Mouse (Mus musculus) heart, embryonic 15.5 days (tissue): ENCODE measurements around the gene Ahnak2. TPM values are rescaled to one million over a fixed set of nuclear protein-coding genes. Genes with fewer than 3 reads are reported as not detected.

ENCODE experiments used
- ATAC-seq: fragments of 200-750 bp; cut with Nextera tagmentation; replicated peaks from 2 replicates; pipeline ENCODE4 v1.8.0; 2017; ENCODE audit warnings: low read depth, moderate TSS enrichment; ENCODE audit not compliant: insufficient number of reproducible peaks, insufficient read depth, low FRiP score
- H3K27ac ChIP-seq: fragments of 300-500 bp; sonication (generic); 2 replicates; pipeline ENCODE4 v1.5.1; 2015; ENCODE audit warnings: mild to moderate bottlenecking, inconsistent platforms
- H3K27me3 ChIP-seq: fragments of 300-500 bp; sonication (generic); 2 replicates; pipeline ENCODE4 v1.6.1; 2015; ENCODE audit warnings: inconsistent platforms
- H3K36me3 ChIP-seq: fragments of 300-500 bp; sonication (generic); 2 replicates; pipeline ENCODE4 v1.6.1; 2015; ENCODE audit warnings: mild to moderate bottlenecking, inconsistent platforms
- H3K4me1 ChIP-seq: fragments of 300-500 bp; sonication (generic); replicated peaks from 2 replicates; pipeline ENCODE4 v1.6.1; 2015; ENCODE audit warnings: inconsistent platforms
- H3K4me2 ChIP-seq: fragments of 300-500 bp; sonication (generic); 2 replicates; pipeline ENCODE4 v1.6.1; 2015; ENCODE audit warnings: inconsistent platforms, mild to moderate bottlenecking, moderate library complexity
- H3K4me3 ChIP-seq: fragments of 300-500 bp; sonication (generic); 2 replicates; pipeline ENCODE4 v1.5.1; 2015; ENCODE audit warnings: mild to moderate bottlenecking, inconsistent platforms
- H3K9ac ChIP-seq: fragments of 300-500 bp; sonication (generic); 2 replicates; pipeline ENCODE4 v1.6.1; 2015; ENCODE audit warnings: mild to moderate bottlenecking, inconsistent platforms
- H3K9me3 ChIP-seq: fragments of 300-500 bp; sonication (generic); replicated peaks from 2 replicates; pipeline ENCODE4 v1.6.1; 2016; ENCODE audit warnings: inconsistent platforms
- WGBS: fragments of 180-500 bp; shearing (Covaris S2); methylation state at CpG from one replicate; pipeline ENCODE4 v1.1.7; 2015; ENCODE audit warnings: mixed read lengths; 5-methylcytosine and 5-hydroxymethylcytosine counted together
- polyA plus RNA-seq: library from polyadenylated mRNA; unstranded; fragments of >200 nt; fragmentation: Nextera tagmentation; extraction: Ambion mirVana; gene quantifications from 2 replicates; pipeline ENCODE4 v1.2.1, GENCODE M21; 2015

Gene Ahnak2
- polyA plus RNA-seq, 1 experiment from 2014 or later = 2.1 TPM

DNA sequence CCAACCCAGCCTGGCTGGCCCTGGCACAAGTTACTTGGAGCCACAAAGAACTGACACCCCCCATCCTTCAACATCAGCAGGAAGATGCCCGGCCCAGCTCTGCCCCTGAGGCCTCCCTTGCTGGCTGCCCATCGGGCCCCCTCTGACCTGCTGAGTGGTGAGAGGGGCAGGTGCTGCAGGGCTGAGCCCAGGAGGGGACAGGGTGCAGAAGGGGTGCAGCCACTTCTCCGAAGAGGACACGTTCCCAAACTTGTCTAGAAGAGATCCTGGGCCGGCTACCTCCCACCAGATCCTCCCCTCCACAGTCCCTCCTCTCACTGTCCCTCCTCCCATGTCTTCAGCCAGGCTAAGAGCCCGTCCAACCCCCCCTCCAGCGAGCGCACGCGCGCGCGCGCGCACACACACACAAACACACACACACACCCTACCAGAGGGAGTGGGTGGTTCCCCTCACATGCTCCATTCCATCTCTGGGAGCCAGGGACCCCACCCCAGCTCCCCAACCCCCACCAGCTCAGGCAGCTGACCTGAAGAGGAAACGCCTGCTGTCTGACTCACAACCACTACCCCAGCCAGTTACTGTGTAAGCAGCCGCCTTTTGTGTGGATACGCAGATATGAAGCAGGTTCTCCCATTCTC lies 6.9 kb downstream of the Ahnak2 start:
- H3K4me1 ChIP-seq = peaks cover 66% of the 10 kb centered on the region
- H3K27ac ChIP-seq = peak overlapping the region; percentile 84
- 45% methylated on average over 18 of the region's 18 CpGs for WGBS
- H3K9me3 ChIP-seq = no peaks in the 10 kb centered on the region
- peaks cover 8% of the 10 kb centered on the region for H3K27me3 ChIP-seq
- H3K36me3 ChIP-seq = no peaks in the 10 kb centered on the region
- 0 out of 2 replicates have a peak overlapping the region, but pooled peaks have one; percentile 1 for H3K4me3 ChIP-seq
- ATAC-seq = peak; percentile 50
- no peak overlapping the region for H3K9ac ChIP-seq
- H3K4me2 ChIP-seq = peak overlapping the region; percentile 31

DNA sequence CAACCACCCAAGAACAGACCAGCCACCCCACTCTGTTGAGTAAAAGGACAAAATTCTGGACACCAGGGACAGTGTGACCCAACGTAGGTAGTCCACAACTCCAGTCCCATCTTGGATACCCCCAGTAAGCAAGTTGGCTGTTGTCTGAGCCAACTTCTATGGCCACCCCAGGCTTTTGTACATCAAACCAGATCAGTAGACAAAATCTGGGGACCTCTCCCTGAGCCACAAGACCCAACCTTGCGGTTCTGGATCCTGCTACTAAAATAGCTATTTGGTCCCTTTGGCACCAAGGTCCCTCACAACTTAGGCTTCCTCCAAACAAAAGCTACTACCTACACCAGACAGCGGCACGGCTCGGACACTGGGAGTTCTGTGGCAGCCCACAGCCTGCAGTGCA lies 7.5 kb downstream of the Ahnak2 start:
- no peak overlapping the region for H3K9ac ChIP-seq
- H3K4me2 ChIP-seq = peak overlapping the region; percentile 31
- peak overlapping the region; percentile 84 for H3K27ac ChIP-seq
- no peaks in the 10 kb centered on the region for H3K9me3 ChIP-seq
- WGBS = 85% methylated on average over 5 of the region's 5 CpGs
- 0 out of 2 replicates have a peak overlapping the region, but pooled peaks have one; percentile 1 for H3K4me3 ChIP-seq
- H3K36me3 ChIP-seq = no peaks in the 10 kb centered on the region
- H3K27me3 ChIP-seq = peaks cover 7% of the 10 kb centered on the region; the same call in 1 of the 2 replicates
- ATAC-seq = no peak
- peaks cover 61% of the 10 kb centered on the region for H3K4me1 ChIP-seq

DNA sequence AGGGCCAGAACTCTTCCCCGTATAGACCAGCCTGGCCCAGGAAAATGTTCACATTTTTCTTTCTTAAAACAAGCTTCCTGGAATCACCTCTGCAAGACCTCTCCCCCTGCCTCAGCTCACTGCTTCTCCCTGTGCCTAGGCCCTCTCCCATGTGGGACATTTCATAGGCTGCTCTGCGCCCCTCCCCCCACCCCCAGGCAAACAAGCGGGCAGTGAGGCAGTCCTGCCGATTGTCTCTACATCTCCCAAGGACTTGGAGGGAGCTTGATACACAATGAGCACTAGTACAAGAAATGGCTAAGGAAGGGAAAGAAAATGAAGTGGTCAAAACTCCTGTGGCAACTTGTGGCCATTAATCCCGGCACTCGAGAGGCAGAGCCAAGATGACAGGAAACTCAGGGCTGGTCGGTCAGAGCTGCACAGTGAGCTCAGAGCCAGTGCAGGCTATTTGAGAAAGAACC lies 8.1 kb downstream of the Ahnak2 start:
- no peak overlapping the region for H3K9ac ChIP-seq
- no peak overlapping the region for H3K4me3 ChIP-seq
- H3K36me3 ChIP-seq = no peaks in the 10 kb centered on the region
- no peak for ATAC-seq
- 18% methylated on average over 7 of the region's 7 CpGs for WGBS
- H3K4me1 ChIP-seq = peaks cover 61% of the 10 kb centered on the region
- H3K4me2 ChIP-seq = peak overlapping the region; percentile 46
- H3K9me3 ChIP-seq = no peaks in the 10 kb centered on the region
- peak overlapping the region; percentile 84 for H3K27ac ChIP-seq
- H3K27me3 ChIP-seq = peaks cover 7% of the 10 kb centered on the region; the same call in 1 of the 2 replicates

DNA sequence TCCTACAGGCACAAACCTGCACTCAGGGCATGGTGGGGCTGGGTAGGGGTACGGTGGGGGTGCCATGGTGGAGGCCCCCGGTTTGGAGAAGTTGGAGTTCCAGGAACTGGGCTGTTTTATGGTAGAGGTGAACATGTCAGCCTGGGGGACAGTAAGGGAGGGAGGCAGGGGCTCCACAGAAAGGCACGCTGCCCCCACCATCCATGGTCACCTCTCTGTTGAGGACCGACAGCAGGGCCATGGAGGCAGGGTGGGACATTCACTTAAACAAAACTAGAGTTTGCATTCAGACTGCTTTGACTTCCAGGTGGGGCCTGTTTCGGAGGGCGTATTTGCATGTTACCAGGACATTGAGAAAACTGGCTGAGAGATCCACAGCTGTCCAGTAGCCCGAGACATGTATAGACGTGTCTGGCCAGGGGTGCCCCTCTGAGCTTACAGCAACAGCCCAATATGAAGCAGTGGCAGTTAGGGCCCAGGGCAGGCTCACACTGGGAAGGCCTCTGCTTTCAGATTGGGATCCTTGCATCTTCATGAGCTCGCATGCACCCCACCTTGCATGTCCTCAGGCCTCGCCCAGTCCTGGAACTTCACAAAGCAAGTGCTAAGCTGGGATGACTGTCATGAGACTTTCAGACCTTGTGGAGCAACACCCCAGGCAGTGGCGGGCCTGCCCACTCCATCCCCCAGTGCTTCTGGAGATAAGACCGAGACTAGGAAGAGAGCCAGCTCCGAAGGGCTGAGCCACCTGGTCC lies 8.7 kb downstream of the Ahnak2 start:
- Histone ChIP-seq H3K36me3 (no peaks in the 10 kb centered on the region), H3K4me3 (no peak overlapping the region), H3K4me2 (peak overlapping the region; percentile 46), H3K27me3 (peaks cover 4% of the 10 kb centered on the region; the same call in 1 of the 2 replicates), H3K9ac (no peak overlapping the region; the same call in 1 of the 2 replicates), H3K4me1 (peaks cover 57% of the 10 kb centered on the region), H3K27ac (peak overlapping the region; percentile 84), H3K9me3 (no peaks in the 10 kb centered on the region)
- ATAC-seq = peak; percentile 83
- WGBS = 55% methylated on average over 13 of the region's 13 CpGs

DNA sequence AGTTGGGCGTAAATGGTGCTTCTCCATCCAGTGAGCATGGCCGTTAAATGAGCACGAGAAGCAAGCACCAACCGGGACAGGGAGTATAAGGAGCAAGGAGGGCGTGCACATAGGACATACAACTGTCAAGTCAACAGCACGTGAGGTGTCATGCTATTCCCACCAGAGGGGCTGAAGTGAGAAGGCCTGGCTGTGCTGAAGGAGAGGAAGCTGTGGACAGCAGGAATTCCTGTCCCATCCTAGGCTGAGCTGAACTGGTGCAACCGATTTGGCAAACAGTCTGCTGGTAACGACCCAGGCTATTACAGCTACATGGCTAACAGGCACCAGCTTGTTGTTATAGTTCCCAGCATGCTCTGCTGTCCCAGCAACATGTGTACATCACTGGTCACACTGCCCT lies 11.4 kb downstream of the Ahnak2 start:
- no peak overlapping the region for H3K9ac ChIP-seq
- H3K4me2 ChIP-seq = no peak overlapping the region
- peaks cover 33% of the 10 kb centered on the region for H3K4me1 ChIP-seq
- no peak overlapping the region for H3K4me3 ChIP-seq
- H3K9me3 ChIP-seq = no peaks in the 10 kb centered on the region
- no peaks in the 10 kb centered on the region for H3K27me3 ChIP-seq
- no peak overlapping the region for H3K27ac ChIP-seq
- H3K36me3 ChIP-seq = no peaks in the 10 kb centered on the region
- 61% methylated on average over 8 of the region's 8 CpGs for WGBS
- ATAC-seq = no peak

DNA sequence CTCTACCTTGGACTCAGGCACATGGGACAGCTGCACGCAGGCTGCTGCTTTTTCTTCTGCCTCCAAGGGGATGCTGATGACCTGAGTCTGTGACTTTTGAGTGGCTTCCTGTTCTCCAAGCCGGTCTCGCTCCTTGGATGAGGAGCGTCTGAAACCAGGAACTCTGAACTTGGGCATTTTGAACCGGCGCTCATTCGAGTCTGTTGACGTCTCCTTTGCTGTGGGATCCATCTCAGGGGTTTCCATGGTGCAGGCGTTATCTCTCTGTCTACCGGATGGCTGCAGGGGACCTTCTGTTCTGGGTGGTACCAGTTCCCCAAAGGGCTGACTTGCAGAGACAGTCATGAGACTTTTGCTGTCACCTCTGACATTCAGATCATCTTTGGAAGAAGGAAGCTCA lies 28.0 kb downstream of the Ahnak2 start:
- Histone ChIP-seq H3K9me3 (no peaks in the 10 kb centered on the region; the same call in 1 of the 2 replicates), H3K4me2 (no peak overlapping the region), H3K36me3 (no peaks in the 10 kb centered on the region), H3K27ac (no peak overlapping the region), H3K4me3 (no peak overlapping the region), H3K9ac (no peak overlapping the region), H3K27me3 (peaks cover 5% of the 10 kb centered on the region; the same call in 1 of the 2 replicates), H3K4me1 (peaks cover 7% of the 10 kb centered on the region; the same call in 1 of the 2 replicates)
- 89% methylated on average over 10 of the region's 10 CpGs for WGBS
- ATAC-seq = no peak

DNA sequence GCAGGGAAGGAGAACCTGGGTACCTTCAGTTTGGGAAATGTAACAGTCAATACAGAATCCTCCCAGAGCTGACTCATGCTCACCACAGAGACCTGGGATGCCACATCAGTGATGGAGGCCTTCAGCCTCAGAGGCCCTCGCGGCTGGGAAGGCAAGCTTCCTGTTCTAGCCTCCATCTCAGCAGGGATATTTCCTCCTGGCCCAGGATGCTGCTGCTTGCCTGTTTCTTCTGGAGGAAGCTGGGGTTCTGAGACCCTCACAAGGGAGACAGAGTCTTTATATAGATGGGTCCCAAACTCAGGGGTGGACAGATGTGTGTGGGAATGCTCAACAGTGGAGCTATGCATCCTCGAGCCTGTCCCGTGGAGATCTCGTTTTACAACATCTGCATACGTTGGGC lies 28.4 kb downstream of the Ahnak2 start:
- no peaks in the 10 kb centered on the region for H3K36me3 ChIP-seq
- peaks cover 5% of the 10 kb centered on the region; the same call in 1 of the 2 replicates for H3K27me3 ChIP-seq
- no peaks in the 10 kb centered on the region; the same call in 1 of the 2 replicates for H3K9me3 ChIP-seq
- peaks cover 7% of the 10 kb centered on the region; the same call in 1 of the 2 replicates for H3K4me1 ChIP-seq
- no peak overlapping the region for H3K4me3 ChIP-seq
- H3K4me2 ChIP-seq = no peak overlapping the region
- no peak overlapping the region for H3K27ac ChIP-seq
- no peak overlapping the region for H3K9ac ChIP-seq
- WGBS = 73% methylated on average over 6 of the region's 6 CpGs
- ATAC-seq = no peak

DNA sequence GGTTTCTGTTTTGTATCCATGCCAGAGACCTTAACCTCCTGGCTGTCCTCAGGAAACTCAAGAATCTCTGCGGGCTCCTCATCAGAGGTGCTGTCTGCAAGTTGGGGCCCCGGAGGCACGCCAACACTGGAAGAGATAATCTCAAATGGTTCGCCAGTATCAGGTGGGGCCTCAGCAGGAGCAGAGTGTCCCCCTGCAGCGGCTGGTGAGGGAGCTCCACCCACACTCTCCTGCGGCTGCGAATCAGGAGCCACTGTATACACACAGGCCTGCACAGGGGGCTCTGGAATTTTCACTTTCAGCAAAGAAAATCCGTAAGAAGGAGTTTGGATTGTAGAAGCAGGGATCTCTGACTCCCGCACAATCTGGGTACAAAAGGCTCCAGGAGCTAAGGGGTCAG lies 29.1 kb downstream of the Ahnak2 start:
- Histone ChIP-seq H3K27me3 (peaks cover 5% of the 10 kb centered on the region; the same call in 1 of the 2 replicates), H3K9me3 (no peaks in the 10 kb centered on the region; the same call in 1 of the 2 replicates), H3K4me3 (no peak overlapping the region), H3K4me2 (peak overlapping the region; percentile 19; the same call in 1 of the 2 replicates), H3K4me1 (peaks cover 7% of the 10 kb centered on the region; the same call in 1 of the 2 replicates), H3K36me3 (no peaks in the 10 kb centered on the region), H3K27ac (no peak overlapping the region), H3K9ac (no peak overlapping the region)
- no peak for ATAC-seq
- WGBS = 21% methylated on average over 9 of the region's 9 CpGs

DNA sequence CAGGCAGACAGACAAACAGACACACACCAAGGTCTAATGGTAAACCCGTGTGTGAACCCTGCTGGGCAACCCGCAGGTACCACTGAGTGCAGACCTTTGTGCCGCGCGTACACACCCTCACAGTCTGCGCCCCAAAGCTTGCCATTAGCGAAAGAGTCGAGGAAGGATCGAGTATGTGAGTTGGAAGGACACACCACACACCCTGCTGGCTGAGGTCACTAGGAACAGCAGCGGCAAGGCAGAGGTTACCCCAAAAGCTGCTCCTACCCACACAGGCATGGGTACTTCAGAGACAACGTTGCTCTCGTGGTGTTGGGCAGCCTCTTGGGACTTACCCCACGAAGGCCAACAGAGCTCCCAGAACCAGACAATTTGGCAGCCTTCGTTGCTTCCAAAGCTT lies 30.2 kb downstream of the Ahnak2 start:
- no peak overlapping the region for H3K9ac ChIP-seq
- no peak overlapping the region for H3K4me3 ChIP-seq
- H3K9me3 ChIP-seq = no peaks in the 10 kb centered on the region; the same call in 1 of the 2 replicates
- WGBS = 89% methylated on average over 14 of the region's 14 CpGs
- H3K4me1 ChIP-seq = peaks cover 7% of the 10 kb centered on the region; the same call in 1 of the 2 replicates
- H3K4me2 ChIP-seq = no peak overlapping the region
- ATAC-seq = no peak
- H3K36me3 ChIP-seq = no peaks in the 10 kb centered on the region
- peaks cover 5% of the 10 kb centered on the region; the same call in 1 of the 2 replicates for H3K27me3 ChIP-seq
- H3K27ac ChIP-seq = no peak overlapping the region

DNA sequence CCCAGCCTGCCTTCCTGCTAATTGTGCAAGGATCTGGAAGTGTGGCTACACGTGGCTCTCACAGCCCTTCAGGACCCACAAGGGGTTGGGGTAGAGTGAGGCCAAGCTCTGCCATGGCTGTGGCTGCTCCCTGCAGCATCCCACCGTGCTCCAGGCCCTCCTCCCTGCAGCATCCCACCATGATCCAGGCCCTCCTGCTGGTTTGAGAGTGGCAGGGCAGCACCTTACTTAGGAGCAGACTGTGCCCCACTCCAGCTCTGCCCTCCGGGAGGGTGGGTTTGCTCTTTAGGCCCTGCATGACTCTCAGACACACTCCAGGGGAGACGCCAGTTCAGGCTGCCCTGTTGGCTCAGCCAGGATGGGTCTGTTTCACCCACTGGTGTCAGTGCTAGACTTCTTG lies 32.1 kb downstream of the Ahnak2 start:
- Histone ChIP-seq H3K4me2 (no peak overlapping the region), H3K4me3 (no peak overlapping the region), H3K36me3 (no peaks in the 10 kb centered on the region), H3K4me1 (peaks cover 7% of the 10 kb centered on the region; the same call in 1 of the 2 replicates), H3K27ac (no peak overlapping the region), H3K9me3 (no peaks in the 10 kb centered on the region; the same call in 1 of the 2 replicates), H3K9ac (no peak overlapping the region), H3K27me3 (peaks cover 5% of the 10 kb centered on the region; the same call in 1 of the 2 replicates)
- ATAC-seq = no peak
- WGBS = 74% methylated on average over 4 of the region's 4 CpGs

DNA sequence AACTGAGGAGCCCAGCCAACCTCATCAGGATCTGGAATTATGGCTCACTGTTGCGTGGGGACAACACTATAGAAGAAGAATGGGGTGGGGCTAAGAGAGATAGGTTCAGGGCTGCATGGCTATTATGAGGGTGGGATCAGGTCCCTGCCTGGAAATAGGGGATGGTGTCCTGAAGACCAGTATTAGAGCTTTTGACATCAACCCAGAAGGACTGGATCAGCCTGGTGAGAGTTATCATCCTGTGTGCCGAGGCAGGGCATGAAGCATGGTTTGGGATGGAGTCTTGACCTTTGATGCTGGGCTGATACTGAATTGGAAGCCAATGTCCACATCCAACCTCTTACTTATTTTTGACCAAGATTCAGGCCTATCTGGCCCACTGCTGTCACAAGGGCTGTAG lies 32.7 kb downstream of the Ahnak2 start:
- H3K9me3 ChIP-seq = no peaks in the 10 kb centered on the region
- no peak overlapping the region for H3K4me2 ChIP-seq
- H3K27ac ChIP-seq = no peak overlapping the region
- peaks cover 7% of the 10 kb centered on the region; the same call in 1 of the 2 replicates for H3K4me1 ChIP-seq
- 75% methylated on average over 2 of the region's 2 CpGs for WGBS
- H3K27me3 ChIP-seq = peaks cover 5% of the 10 kb centered on the region; the same call in 1 of the 2 replicates
- H3K9ac ChIP-seq = no peak overlapping the region
- no peak overlapping the region for H3K4me3 ChIP-seq
- no peak for ATAC-seq
- H3K36me3 ChIP-seq = no peaks in the 10 kb centered on the region
